Mouse (Mus musculus): Measurements from ENCODE around the gene Rara.
"Not testable (repeated sequence)": the region's sequence is repeated elsewhere in the genome, so short reads cannot be mapped to it uniquely, and the experiment has no call there.

Gene Rara

GRCm38 (mm10) chr11:98970191-98970925 is 42.7 kb downstream of the Rara start:
- peak; percentile 93 for DNase-seq

DNA sequence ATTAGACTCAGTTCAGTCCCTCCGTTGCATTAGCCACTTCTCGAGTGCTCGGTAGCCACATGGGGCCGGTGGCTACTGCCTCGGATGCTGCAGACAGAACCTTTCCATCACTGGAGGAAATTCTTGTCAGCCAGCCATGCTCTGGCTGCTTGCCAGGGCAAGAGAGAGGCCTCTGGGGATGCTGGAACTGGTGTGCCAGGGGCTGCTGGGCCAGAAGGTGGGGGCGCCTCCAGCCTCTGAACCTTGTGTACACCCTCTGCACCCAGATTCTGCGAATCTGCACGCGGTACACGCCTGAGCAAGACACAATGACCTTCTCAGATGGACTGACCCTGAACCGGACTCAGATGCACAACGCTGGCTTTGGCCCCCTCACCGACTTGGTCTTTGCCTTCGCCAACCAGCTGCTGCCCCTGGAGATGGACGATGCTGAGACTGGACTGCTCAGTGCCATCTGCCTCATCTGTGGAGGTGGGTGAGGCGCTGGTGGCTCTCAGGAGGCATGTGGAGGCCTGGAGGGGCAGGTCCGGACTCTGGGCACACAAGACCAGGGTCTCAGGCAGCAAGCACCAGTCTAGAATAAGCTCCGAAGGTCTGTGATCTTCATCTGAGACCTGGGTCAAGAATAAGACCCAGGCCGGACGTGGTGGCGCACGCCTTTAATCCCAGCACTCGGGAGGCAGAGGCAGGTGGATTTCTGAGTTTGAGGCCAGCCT is 43.9 kb downstream of the Rara start:
- no peak for DNase-seq

DNA sequence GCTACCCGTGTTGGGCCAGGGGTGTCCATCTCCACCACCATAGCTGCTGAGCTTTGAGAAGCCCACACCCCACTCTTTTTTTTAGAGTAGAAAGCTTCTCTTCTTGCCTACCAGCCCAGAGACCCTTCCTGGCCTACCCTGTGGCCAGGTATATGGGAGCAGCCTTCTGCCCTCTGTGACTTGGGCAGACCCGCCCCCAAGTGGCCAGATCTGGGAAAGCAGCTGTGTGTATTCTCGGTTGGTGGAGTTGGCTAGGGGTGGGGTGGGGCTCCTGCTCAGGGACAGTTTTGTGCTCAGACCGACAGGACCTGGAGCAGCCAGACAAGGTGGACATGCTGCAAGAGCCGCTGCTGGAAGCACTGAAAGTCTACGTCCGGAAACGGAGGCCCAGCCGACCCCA is 44.6 kb downstream of the Rara start:
- peak; percentile 87 for DNase-seq

GRCm38 (mm10) chr11:98972801-98973360 is 45.3 kb downstream of the Rara start:
- DNase-seq: no peak

DNA sequence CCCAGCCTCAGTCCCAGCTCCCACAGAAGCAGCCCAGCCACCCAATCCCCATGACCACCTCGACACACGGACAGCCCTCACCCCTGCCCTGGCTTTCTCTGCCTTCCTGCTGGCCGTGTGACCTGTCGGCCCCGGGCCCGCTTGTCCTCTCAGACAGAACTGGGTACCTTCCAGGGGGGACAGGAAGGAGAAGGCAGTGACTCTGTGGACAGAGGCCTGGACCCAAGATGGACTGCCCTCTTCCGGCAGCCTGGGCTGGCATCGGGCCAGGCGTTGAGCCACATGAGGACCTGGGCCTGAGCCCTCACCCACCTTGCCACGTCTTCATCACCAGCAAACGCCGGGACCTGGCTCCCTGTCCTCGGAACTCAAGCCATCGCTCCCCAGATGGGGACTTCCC is 46.0 kb downstream of the Rara start:
- peak; percentile 51 for DNase-seq

DNA sequence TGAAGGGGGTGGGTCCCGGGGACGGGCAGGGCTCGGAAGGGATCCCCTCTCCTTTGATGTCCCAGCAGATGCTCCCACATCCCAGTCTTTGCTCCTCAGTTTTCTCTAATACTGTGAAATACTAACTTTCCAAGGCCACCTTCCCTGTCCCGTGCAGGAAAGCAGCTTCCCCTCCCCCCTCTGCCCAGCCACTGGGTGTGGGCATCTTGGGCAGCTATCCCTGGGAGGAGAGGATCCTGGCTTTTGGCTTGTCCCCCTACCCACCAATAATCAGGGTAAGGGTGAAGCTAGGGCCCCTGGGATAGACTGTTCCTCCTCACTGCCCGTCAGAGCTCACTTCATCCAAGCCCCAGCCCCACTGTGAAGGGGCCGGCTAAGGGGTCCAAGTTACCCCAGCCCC is 46.6 kb downstream of the Rara start:
- DNase-seq: no peak

- DNase-seq: peak; percentile 83
These were observed 47.5 kb downstream of the Rara start for GRCm38 (mm10) chr11:98974871-98975719.

DNA sequence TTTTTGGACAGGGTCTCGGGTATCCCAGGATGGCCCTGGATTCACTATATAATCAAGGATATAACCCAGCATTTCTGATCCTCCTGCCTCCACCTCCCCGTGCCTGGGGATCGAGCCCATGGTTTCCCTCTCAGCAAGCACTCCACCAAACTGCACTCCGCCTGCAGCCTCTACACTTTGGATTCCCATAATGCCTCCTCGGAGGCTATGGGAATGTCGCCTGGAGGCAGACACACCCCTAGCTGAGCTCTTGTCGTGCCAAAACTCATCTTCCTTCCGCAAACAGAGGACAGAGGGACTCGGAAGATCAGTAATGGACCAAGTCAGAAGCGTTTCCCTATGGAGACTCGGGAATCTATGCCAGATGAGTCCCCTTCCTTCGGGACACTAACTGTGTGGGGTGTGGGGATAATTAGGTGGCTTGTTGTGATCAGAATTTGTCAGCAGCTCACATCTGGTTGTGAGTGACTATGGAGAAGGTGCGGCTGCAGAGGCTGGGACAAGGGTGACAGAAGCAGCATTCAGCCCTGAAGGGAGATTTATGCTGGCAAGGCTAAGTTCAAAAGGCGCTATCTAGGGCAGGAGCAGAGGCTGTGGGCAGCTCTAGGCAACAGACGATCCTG is 51.0 kb downstream of the Rara start:
- no peak for DNase-seq

DNA sequence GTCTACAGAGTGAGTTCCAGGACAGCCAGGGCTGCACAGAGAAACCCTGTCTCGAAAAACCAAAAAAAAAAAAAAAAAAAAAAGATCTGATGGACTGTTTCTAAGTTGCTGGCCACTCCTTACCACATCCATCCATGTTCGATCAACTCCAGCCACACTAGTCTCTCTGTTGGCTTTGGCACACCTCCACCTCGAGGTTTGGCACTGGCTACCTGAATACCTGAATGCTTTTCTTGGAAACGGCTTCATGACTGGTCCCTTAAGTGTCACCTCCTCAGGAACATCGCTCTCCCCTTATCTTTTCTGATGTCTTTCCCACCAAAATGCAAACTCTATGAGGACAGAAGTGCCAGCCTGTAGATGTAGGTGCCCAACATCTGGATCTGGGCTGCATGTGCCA is 51.7 kb downstream of the Rara start:
- DNase-seq: no peak

DNA sequence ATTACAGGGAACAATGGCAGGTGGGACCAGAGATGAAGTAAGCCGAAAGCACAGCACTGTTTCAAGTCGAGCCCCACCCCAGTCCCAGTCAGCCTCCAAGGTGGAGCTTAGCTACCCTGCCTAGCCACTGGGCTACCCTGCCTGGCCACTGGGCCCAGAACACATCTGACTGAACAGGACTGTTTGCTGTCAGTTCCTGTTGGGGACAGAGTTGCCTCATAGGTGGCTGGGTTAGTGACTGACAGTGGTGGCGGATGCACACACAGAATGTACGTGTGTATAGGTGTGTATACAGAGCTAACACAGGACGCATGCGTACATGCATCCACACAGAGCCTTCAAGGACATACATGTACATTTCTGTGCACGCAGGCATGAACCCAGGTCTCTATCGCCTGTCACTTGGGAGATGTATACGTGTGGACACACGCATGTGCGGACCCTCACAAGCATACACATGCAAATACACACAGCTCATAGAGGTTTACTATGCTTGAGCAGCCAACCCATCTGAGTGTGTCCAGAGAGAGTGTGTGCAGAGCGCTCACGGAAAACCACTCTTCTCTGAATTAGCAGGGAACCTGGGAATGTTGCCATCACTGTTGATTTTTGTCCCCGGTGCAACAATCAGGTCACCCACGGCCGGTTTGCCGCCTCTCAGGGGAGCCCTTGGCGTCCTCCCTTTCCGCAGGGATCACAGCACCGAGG is 53.8 kb downstream of the Rara start:
- peak; percentile 68 for DNase-seq

DNA sequence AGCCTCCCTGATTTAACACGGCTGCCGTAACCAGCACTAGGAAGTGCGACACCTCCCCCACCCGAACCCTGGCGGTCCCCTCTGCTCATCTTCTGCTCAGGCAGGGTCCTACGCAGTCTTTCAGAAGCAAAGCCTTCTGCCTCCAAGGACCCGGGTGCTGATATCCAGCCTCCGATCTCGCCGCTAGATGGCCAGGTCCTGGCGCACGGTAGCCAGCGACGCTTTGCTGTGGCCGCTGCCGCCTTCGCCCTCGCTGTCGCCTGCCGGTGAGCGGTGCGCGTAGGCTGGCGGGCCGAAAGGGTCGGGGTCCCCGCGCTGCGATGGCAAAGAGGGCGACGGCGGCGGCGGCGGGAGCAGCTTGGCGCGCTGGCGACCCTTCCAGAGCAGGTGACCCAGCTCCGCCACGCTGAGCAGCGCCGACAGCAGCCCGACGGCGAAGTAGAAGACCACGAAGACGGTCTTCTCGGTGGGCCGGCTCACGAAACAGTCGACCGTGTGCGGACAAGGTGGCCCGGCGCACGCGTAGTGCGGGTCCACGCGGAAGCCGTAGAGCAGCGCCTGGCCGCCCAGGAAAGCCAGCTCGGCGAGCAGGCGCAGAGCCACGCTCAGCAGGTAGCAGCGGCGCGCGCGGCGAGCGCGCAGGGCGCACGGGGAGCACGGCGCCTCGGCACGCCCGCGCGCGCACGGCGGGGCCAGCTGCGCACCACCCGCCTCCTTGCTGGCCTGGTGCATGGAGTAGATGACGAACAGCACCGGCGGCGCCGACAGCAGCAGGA is 54.6 kb downstream of the Rara start:
- peak; percentile 54 for DNase-seq

- no peak for DNase-seq
These were observed 55.1 kb downstream of the Rara start, which contains the start of gene Gjd3 for GRCm38 (mm10) chr11:98982773-98983133. Gene Gjd3 (minus strand): TSS chr11:98983016.

GRCm38 (mm10) chr11:98983551-98983950 is 55.9 kb downstream of the Rara start:
- no peak for DNase-seq

DNA sequence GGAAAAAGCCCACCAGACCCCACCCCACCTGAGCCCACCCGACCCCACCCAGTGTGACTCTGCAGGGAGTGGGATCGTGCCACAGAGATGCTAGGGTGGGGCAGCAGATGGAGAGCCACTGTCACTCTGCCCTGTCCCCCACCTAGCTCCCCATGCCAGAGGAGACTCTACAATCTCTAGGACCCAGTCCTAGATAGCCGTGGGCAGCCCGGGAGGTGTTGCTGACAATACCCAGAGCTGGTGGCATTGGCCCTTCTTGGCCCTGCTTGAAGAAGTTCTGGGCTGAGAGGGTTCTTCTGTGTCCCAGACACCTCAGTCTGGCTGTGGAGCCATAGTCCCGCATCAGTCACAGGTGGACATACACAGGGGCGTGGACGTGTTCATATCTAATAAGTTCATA is 57.9 kb downstream of the Rara start:
- DNase-seq: no peak

GRCm38 (mm10) chr11:98988260-98988659 is 60.6 kb downstream of the Rara start:
- DNase-seq: not testable (repeated sequence)

DNA sequence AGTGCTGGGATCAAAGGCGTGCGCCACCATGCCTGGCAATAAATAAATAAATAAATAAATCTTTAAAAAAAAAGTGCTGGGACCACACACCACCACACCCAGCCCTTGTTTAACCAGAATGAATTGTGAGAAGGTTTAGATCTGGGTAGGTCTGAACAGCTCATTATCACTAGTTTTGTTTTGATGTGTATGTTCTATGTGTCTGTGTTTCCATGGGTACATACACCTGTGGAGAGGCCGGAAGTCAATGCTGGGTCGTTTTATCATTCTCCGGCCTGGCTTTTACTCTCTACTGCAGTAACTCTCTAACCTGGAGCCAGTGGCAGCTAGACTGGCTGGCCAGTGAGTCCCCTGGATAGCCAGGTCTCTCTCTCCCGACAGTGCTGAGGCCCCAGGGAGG is 63.2 kb downstream of the Rara start:
- DNase-seq: no peak

DNA sequence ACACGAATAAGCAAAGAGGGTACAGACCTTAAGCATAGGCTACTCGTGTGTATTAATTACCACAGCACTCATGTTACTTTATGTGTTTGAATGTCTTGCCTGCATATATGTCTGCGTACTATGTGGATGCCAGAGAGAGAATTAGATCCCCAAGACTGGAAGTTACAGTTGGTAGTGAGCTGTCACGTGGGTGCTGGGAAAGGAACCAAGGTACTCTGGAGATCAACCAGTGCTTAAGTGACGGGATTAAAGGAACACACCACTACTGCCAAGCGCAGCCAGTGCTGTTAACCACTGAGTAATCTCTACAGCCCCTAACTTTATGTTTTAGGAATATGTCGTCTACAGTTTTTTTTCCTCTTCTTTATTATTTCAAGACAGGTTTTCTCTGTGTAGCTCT is 68.4 kb downstream of the Rara start:
- DNase-seq: no peak

DNA sequence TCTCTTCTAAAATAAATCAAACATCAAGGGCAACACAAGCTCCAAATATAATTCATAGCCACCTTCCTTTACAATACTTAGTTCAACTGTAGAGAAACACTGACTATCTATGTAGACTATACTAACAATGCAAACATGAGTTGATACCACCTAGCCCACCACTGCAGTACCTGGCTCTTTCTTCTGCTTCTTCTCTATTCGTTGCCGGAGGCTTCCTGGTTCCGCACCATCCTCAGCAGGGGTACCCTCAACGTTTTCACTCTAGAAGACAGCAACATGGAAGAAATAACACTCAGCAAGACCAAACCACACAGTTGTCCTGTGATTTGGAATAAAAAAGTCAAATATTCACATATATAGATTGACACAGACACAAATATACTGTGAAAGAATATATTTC is 70.0 kb downstream of the Rara start:
- DNase-seq: no peak

GRCm38 (mm10) chr11:98998776-98999175 is 71.2 kb downstream of the Rara start:
- DNase-seq: no peak

DNA sequence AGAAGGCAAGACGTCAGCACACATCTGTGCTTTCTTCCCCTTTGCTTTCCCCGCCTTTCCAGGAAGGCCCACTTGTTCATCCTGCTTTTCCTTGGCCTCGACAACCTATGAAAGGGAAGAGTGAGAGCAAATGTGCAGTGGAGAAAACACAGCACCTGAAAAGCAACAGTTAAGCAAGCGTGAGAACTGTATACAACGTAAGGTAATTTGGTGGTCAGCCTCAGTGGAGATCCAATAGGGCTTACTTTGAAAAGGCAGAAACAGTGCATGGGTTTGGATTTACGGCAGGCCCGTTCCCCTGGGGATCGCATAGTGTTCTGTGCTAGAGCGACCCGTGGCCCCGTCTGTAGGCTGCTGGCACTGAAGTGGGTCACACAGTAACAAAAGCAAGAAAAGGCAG is 71.6 kb downstream of the Rara start:
- DNase-seq: no peak

- no peak for DNase-seq
These were observed 79.2 kb downstream of the Rara start for GRCm38 (mm10) chr11:99006788-99007187.

Measured in kidney, adult 9 months (tissue).